Mouse (Mus musculus) hindbrain, embryonic 14.5 days (tissue): ENCODE data around the gene Vdr. TPM values are rescaled to one million over a fixed set of nuclear protein-coding genes. Genes with fewer than 3 reads are reported as not detected.

Source experiments
- ATAC-seq: fragments of 200-750 bp; cut with Nextera tagmentation; 2 replicates; pipeline ENCODE4 v1.8.0; 2017; ENCODE audit warnings: moderate number of reproducible peaks, mild to moderate bottlenecking, moderate TSS enrichment, moderate library complexity; ENCODE audit not compliant: low FRiP score
- DNase-seq: peaks from one replicate; pipeline ENCODE4 v3.0.0-alpha.2; 2015; ENCODE audit warnings: low spot score
- H3K27ac ChIP-seq: fragments of 300-500 bp; sonication (generic); 2 replicates; pipeline ENCODE4 v1.5.1; 2014; ENCODE audit warnings: mild to moderate bottlenecking, moderate library complexity
- H3K27me3 ChIP-seq: fragments of 300-500 bp; sonication (generic); 2 replicates; pipeline ENCODE4 v1.6.1; 2014; ENCODE audit warnings: mild to moderate bottlenecking, low read length, mixed read lengths; ENCODE audit not compliant: control insufficient read depth, insufficient read depth
- H3K36me3 ChIP-seq: fragments of 300-500 bp; sonication (generic); replicated peaks from 2 replicates; pipeline ENCODE4 v1.6.1; 2014; ENCODE audit not compliant: control insufficient read depth, insufficient read depth
- H3K4me1 ChIP-seq: fragments of 300-500 bp; sonication (generic); replicated peaks from 2 replicates; pipeline ENCODE4 v1.6.1; 2014; ENCODE audit warnings: antibody characterized with exemption, low read length, mixed read lengths; ENCODE audit not compliant: control insufficient read depth, insufficient read depth
- H3K4me2 ChIP-seq: fragments of 300-500 bp; sonication (generic); replicated peaks from 2 replicates; pipeline ENCODE4 v1.6.1; 2014; ENCODE audit warnings: mild to moderate bottlenecking, moderate library complexity
- H3K4me3 ChIP-seq: fragments of 300-500 bp; sonication (generic); replicated peaks from 2 replicates; pipeline ENCODE4 v1.5.1; 2014; ENCODE audit warnings: mild to moderate bottlenecking, low read length
- H3K9ac ChIP-seq: fragments of 300-500 bp; sonication (generic); 2 replicates; pipeline ENCODE4 v1.6.1; 2014
- H3K9me3 ChIP-seq: fragments of 300-500 bp; sonication (generic); 2 replicates; pipeline ENCODE4 v1.6.1; 2016; ENCODE audit warnings: low read length; ENCODE audit not compliant: control insufficient read depth
- WGBS: fragments of 180-500 bp; shearing (Covaris S2); extraction: QIAGEN DNeasy Blood & Tissue Kit; methylation state at CpG from one replicate; pipeline ENCODE4 v1.1.7; 2014; 5-methylcytosine and 5-hydroxymethylcytosine counted together
- polyA plus RNA-seq: library from polyadenylated mRNA; unstranded; fragments of >200 nt; fragmentation: Nextera tagmentation; extraction: Ambion mirVana; gene quantifications from 2 replicates; pipeline ENCODE4 v1.2.1, GENCODE M21; 2014

Vdr gene
- polyA plus RNA-seq, 1 experiment from 2014 or later: 0.27 TPM

- H3K9ac ChIP-seq: no peak overlapping the region
These were observed 89.0 kb downstream of the Vdr start for GRCm38 (mm10) chr15:97821321-97821982.

GRCm38 (mm10) chr15:97819937-97820336 is 90.5 kb downstream of the Vdr start:
- Histone ChIP-seq H3K4me2 (no peak overlapping the region), H3K36me3 (no peaks in the 10 kb centered on the region), H3K9ac (no peak overlapping the region), H3K27ac (no peak overlapping the region), H3K9me3 (no peaks in the 10 kb centered on the region), H3K27me3 (no peaks in the 10 kb centered on the region), H3K4me3 (no peak overlapping the region), H3K4me1 (peaks cover 20% of the 10 kb centered on the region)
- ATAC-seq: no peak
- WGBS: 82% methylated on average over 9 of the region's 9 CpGs
- DNase-seq: no peak

More at GRCm38 (mm10) chr15:97821321-97821982, 89.0 kb downstream of the Vdr start:
- Histone ChIP-seq H3K9me3 (no peaks in the 10 kb centered on the region), H3K36me3 (0 out of 2 replicates have a peak, but pooled peaks cover 2% of the 10 kb centered on the region), H3K4me1 (peaks cover 34% of the 10 kb centered on the region), H3K4me3 (no peak overlapping the region), H3K4me2 (no peak overlapping the region), H3K27ac (no peak overlapping the region), H3K27me3 (no peaks in the 10 kb centered on the region)
- DNase-seq (no peak), ATAC-seq (no peak)
- WGBS: 69% methylated on average over 10 of the region's 10 CpGs

GRCm38 (mm10) chr15:97816199-97816994 is 94.0 kb downstream of the Vdr start:
- no peak overlapping the region for H3K9ac ChIP-seq
- WGBS: 91% methylated on average over 17 of the region's 17 CpGs
- no peaks in the 10 kb centered on the region for H3K27me3 ChIP-seq
- no peak overlapping the region for H3K4me3 ChIP-seq
- no peak overlapping the region for H3K4me2 ChIP-seq
- no peaks in the 10 kb centered on the region for H3K36me3 ChIP-seq
- DNase-seq: no peak
- H3K9me3 ChIP-seq: no peaks in the 10 kb centered on the region
- no peak overlapping the region for H3K27ac ChIP-seq
- peaks cover 31% of the 10 kb centered on the region for H3K4me1 ChIP-seq
- no peak for ATAC-seq

GRCm38 (mm10) chr15:97815254-97815653 is 95.2 kb downstream of the Vdr start:
- ATAC-seq: no peak
- H3K4me1 ChIP-seq: peaks cover 31% of the 10 kb centered on the region
- 97% methylated on average over 4 of the region's 4 CpGs for WGBS

GRCm38 (mm10) chr15:97814703-97815102 is 95.7 kb downstream of the Vdr start:
- H3K4me3 ChIP-seq: no peak overlapping the region
- H3K4me2 ChIP-seq: no peak overlapping the region
- no peak for ATAC-seq
- H3K4me1 ChIP-seq: peaks cover 31% of the 10 kb centered on the region
- no peak overlapping the region for H3K27ac ChIP-seq
- H3K27me3 ChIP-seq: no peaks in the 10 kb centered on the region
- 53% methylated on average over 5 of the region's 5 CpGs for WGBS
- no peak for DNase-seq
- H3K9me3 ChIP-seq: no peaks in the 10 kb centered on the region
- no peak overlapping the region for H3K9ac ChIP-seq
- peaks cover 10% of the 10 kb centered on the region for H3K36me3 ChIP-seq

More at GRCm38 (mm10) chr15:97815254-97815653, 95.2 kb downstream of the Vdr start:
- Histone ChIP-seq H3K27me3 (no peaks in the 10 kb centered on the region), H3K36me3 (peaks cover 5% of the 10 kb centered on the region), H3K27ac (no peak overlapping the region), H3K9me3 (no peaks in the 10 kb centered on the region), H3K9ac (no peak overlapping the region), H3K4me3 (no peak overlapping the region), H3K4me2 (no peak overlapping the region)
- DNase-seq: no peak

GRCm38 (mm10) chr15:97813452-97814204 is 96.8 kb downstream of the Vdr start:
- Histone ChIP-seq H3K4me1 (peaks cover 31% of the 10 kb centered on the region), H3K36me3 (peaks cover 19% of the 10 kb centered on the region), H3K4me3 (no peak overlapping the region), H3K9me3 (no peaks in the 10 kb centered on the region), H3K4me2 (no peak overlapping the region), H3K27ac (peak overlapping the region; percentile 75; the same call in 1 of the 2 replicates), H3K27me3 (no peaks in the 10 kb centered on the region), H3K9ac (peak overlapping the region; percentile 5; the same call in 1 of the 2 replicates)
- DNase-seq (no peak), ATAC-seq (no peak)
- 52% methylated on average over 21 of the region's 21 CpGs for WGBS

GRCm38 (mm10) chr15:97812875-97813274 is 97.6 kb downstream of the Vdr start:
- 58% methylated on average over 7 of the region's 7 CpGs for WGBS
- ATAC-seq: no peak

GRCm38 (mm10) chr15:97812126-97812525 is 98.3 kb downstream of the Vdr start:
- Histone ChIP-seq H3K4me2 (no peak overlapping the region), H3K27me3 (no peaks in the 10 kb centered on the region), H3K9me3 (no peaks in the 10 kb centered on the region), H3K27ac (peak overlapping the region; percentile 75), H3K36me3 (peaks cover 34% of the 10 kb centered on the region), H3K9ac (no peak overlapping the region), H3K4me1 (peaks cover 31% of the 10 kb centered on the region), H3K4me3 (no peak overlapping the region)
- DNase-seq (peak; percentile 62), ATAC-seq (peak; percentile 68)
- WGBS: 57% methylated on average over 6 of the region's 6 CpGs

More at GRCm38 (mm10) chr15:97812875-97813274, 97.6 kb downstream of the Vdr start:
- DNase-seq: no peak
- Histone ChIP-seq H3K4me3 (no peak overlapping the region), H3K27ac (peak overlapping the region; percentile 75), H3K27me3 (no peaks in the 10 kb centered on the region), H3K9me3 (no peaks in the 10 kb centered on the region), H3K4me2 (no peak overlapping the region), H3K36me3 (peaks cover 26% of the 10 kb centered on the region), H3K4me1 (peaks cover 31% of the 10 kb centered on the region), H3K9ac (peak overlapping the region; percentile 5; the same call in 1 of the 2 replicates)

GRCm38 (mm10) chr15:97811307-97811706 is 99.1 kb downstream of the Vdr start:
- no peak overlapping the region for H3K27ac ChIP-seq
- no peak overlapping the region for H3K9ac ChIP-seq
- H3K9me3 ChIP-seq: no peaks in the 10 kb centered on the region
- ATAC-seq (no peak), DNase-seq (no peak)
- 83% methylated on average over 9 of the region's 9 CpGs for WGBS
- no peaks in the 10 kb centered on the region for H3K27me3 ChIP-seq
- H3K4me3 ChIP-seq: no peak overlapping the region
- H3K4me2 ChIP-seq: no peak overlapping the region
- H3K36me3 ChIP-seq: peaks cover 40% of the 10 kb centered on the region
- H3K4me1 ChIP-seq: peaks cover 31% of the 10 kb centered on the region
